Mouse (Mus musculus) hindbrain, embryonic 16.5 days (tissue): Measurements from ENCODE around the gene F830045P16Rik. TPM values are rescaled to one million over a fixed set of nuclear protein-coding genes. Genes with fewer than 3 reads are reported as not detected.

Source experiments
- ATAC-seq: fragments of 200-750 bp; cut with Nextera tagmentation; 2 replicates; pipeline ENCODE4 v1.8.0; 2017; ENCODE audit warnings: moderate TSS enrichment, moderate library complexity
- H3K27ac ChIP-seq: fragments of 300-500 bp; sonication (generic); 2 replicates; pipeline ENCODE4 v1.5.1; 2014; ENCODE audit warnings: low read depth, mild to moderate bottlenecking, control low read depth, low read length, moderate library complexity
- H3K27me3 ChIP-seq: fragments of 300-500 bp; sonication (generic); replicated peaks from 2 replicates; pipeline ENCODE4 v1.6.1; 2014; ENCODE audit warnings: low read length; ENCODE audit not compliant: control insufficient read depth, insufficient read depth
- H3K36me3 ChIP-seq: fragments of 300-500 bp; sonication (generic); 2 replicates; pipeline ENCODE4 v1.6.1; 2014; ENCODE audit warnings: mild to moderate bottlenecking, low read length, moderate library complexity, mixed read lengths; ENCODE audit not compliant: control insufficient read depth, insufficient read depth
- H3K4me1 ChIP-seq: fragments of 300-500 bp; sonication (generic); 2 replicates; pipeline ENCODE4 v1.6.1; 2014; ENCODE audit warnings: low read depth, low read length; ENCODE audit not compliant: control insufficient read depth, insufficient read depth
- H3K4me2 ChIP-seq: fragments of 300-500 bp; sonication (generic); 2 replicates; pipeline ENCODE4 v1.6.1; 2014; ENCODE audit warnings: mild to moderate bottlenecking, low read length, control low read depth, moderate library complexity
- H3K4me3 ChIP-seq: fragments of 300-500 bp; sonication (generic); 2 replicates; pipeline ENCODE4 v1.5.1; 2014; ENCODE audit warnings: mild to moderate bottlenecking, low read length, control low read depth, moderate library complexity
- H3K9ac ChIP-seq: fragments of 300-500 bp; sonication (generic); 2 replicates; pipeline ENCODE4 v1.6.1; 2014; ENCODE audit warnings: low read depth, mild to moderate bottlenecking, control low read depth, low read length, moderate library complexity
- H3K9me3 ChIP-seq: fragments of 300-500 bp; sonication (generic); 2 replicates; pipeline ENCODE4 v1.6.1; 2014; ENCODE audit warnings: mild to moderate bottlenecking, low read length, moderate library complexity; ENCODE audit not compliant: control insufficient read depth
- WGBS: fragments of 180-500 bp; shearing (Covaris S2); extraction: QIAGEN DNeasy Blood & Tissue Kit; methylation state at CpG from one replicate; pipeline ENCODE4 v1.1.7; 2014; 5-methylcytosine and 5-hydroxymethylcytosine counted together
- polyA plus RNA-seq: library from polyadenylated mRNA; unstranded; fragments of >200 nt; fragmentation: Nextera tagmentation; extraction: Ambion mirVana; gene quantifications from 2 replicates; pipeline ENCODE4 v1.2.1, GENCODE M21; 2015

The F830045P16Rik gene
- polyA plus RNA-seq, 1 experiment from 2014 or later = not detected

- no peak overlapping the region for H3K4me2 ChIP-seq
- no peaks in the 10 kb centered on the region for H3K27me3 ChIP-seq
- no peak for ATAC-seq
- 93% methylated on average over 7 of the region's 7 CpGs for WGBS
- H3K9me3 ChIP-seq = no peaks in the 10 kb centered on the region
- no peak overlapping the region for H3K27ac ChIP-seq
- no peaks in the 10 kb centered on the region for H3K36me3 ChIP-seq
- no peak overlapping the region for H3K9ac ChIP-seq
- no peak overlapping the region for H3K4me3 ChIP-seq
- no peaks in the 10 kb centered on the region for H3K4me1 ChIP-seq
These were observed 126.1 kb downstream of the F830045P16Rik start for GRCm38 (mm10) chr2:129410344-129410743.

- no peak overlapping the region for H3K27ac ChIP-seq
- H3K4me2 ChIP-seq = no peak overlapping the region
- peak; percentile 92 for ATAC-seq
- no peaks in the 10 kb centered on the region for H3K36me3 ChIP-seq
- no peaks in the 10 kb centered on the region for H3K9me3 ChIP-seq
- H3K4me1 ChIP-seq = no peaks in the 10 kb centered on the region
- WGBS = 18% methylated on average over 18 of the region's 18 CpGs
- H3K9ac ChIP-seq = no peak overlapping the region
- no peak overlapping the region for H3K4me3 ChIP-seq
- no peaks in the 10 kb centered on the region for H3K27me3 ChIP-seq
These were observed 127.9 kb downstream of the F830045P16Rik start for GRCm38 (mm10) chr2:129408476-129408875.

Other genes starting within 250 kb of the F830045P16Rik start
- gene Ckap2l, start 239.4 kb downstream of the F830045P16Rik start, polyA plus RNA-seq = 9.7 and 13.3 TPM in 2 replicates
- gene Il1a, start 226.6 kb downstream of the F830045P16Rik start, polyA plus RNA-seq = 0.19 and 0.34 TPM in 2 replicates
- 0.16 TPM in 1 of 2 replicates, not detected in the other for gene Il1b, start 165.5 kb downstream of the F830045P16Rik start, polyA plus RNA-seq
- 31.9 and 34.6 TPM in 2 replicates for gene Sirpa, start 56.2 kb upstream of the F830045P16Rik start, polyA plus RNA-seq
- gene Pdyn, start 163.2 kb upstream of the F830045P16Rik start, polyA plus RNA-seq = 20.0 and 22.0 TPM in 2 replicates